Mouse (Mus musculus): Measurements from ENCODE around the gene Ergic1. TPM values are rescaled to one million over a fixed set of nuclear protein-coding genes. Genes with fewer than 3 reads are reported as not detected.

Gene Ergic1
- polyA plus RNA-seq, 1 experiment = 80.2 TPM

DNA sequence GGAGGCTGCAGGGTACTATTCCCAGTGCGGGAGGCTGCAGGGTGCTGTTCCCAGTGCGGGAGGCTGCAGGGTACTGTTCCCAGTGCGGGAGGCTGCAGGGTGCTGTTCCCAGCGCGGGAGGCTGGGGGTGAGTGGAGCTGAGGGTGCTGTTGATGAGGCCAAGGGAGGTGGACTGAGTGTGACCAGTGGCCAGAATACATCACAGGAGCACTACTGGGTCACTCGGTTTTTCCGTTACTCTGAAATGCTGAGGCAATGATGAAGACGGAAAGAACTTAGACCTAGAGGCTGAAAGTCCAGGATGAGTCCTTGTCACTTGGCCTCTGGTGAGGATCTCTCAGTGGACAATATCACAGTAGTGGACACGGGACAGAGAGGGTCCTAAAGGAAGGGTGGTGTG lies 71.9 kb downstream of the Ergic1 start:
- TF ChIP-seq POLR2A (IDR thresholded peaks at IDR 0.05; ENCODE audit: control insufficient read depth, extremely low read depth, insufficient read depth, low read length, poor library complexity) = no peak
- TF ChIP-seq CTCF (IDR thresholded peaks at IDR 0.05; ENCODE audit: borderline replicate concordance, control insufficient read depth, extremely low read depth, insufficient read depth, low read length, poor library complexity) = no peak
- Histone ChIP-seq H3K4me1 (replicated peaks; ENCODE audit: control insufficient read depth, insufficient read depth, low read length) (no peaks in the 10 kb centered on the region), H3K27me3 (ENCODE audit: control insufficient read depth, insufficient read depth, low read length) (no peaks in the 10 kb centered on the region), H3K4me3 (ENCODE audit: control insufficient read depth, insufficient read depth, low read length) (no peak overlapping the region), H3K36me3 (ENCODE audit: control insufficient read depth, insufficient read depth, low read length) (no peaks in the 10 kb centered on the region), H3K27ac (ENCODE audit: control insufficient read depth, insufficient read depth, low read length) (no peak overlapping the region)
- DNase-seq = no peak
- whole genome bisulfite sequencing = 97% methylated on average over 9 of the region's 9 CpGs

DNA sequence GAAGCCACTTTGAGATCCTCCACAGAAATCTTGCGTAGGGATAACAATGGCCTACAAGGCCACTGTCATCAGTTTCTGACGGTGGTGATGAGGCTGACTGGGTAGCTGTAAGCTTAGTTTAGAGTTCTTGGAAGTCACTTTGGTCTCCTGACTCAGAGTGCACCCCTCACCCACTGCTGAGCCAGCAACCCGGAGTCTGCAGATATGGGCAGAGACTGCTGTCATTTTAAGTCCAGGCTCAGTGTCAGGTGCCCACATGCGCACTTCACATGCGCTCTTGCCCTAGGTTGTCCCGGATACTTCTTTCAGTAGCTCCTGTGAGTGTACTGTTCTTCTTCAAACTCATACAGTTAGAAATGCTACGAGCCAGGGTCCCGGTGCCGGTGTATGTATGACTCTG lies 72.6 kb downstream of the Ergic1 start:
- no peak overlapping the region for H3K27ac ChIP-seq (ENCODE audit: control insufficient read depth, insufficient read depth, low read length)
- TF ChIP-seq POLR2A (IDR thresholded peaks at IDR 0.05; ENCODE audit: control insufficient read depth, extremely low read depth, insufficient read depth, low read length, poor library complexity) = no peak
- TF ChIP-seq CTCF (IDR thresholded peaks at IDR 0.05; ENCODE audit: borderline replicate concordance, control insufficient read depth, extremely low read depth, insufficient read depth, low read length, poor library complexity) = no peak
- H3K4me3 ChIP-seq (ENCODE audit: control insufficient read depth, insufficient read depth, low read length) = no peak overlapping the region
- no peaks in the 10 kb centered on the region for H3K36me3 ChIP-seq (ENCODE audit: control insufficient read depth, insufficient read depth, low read length)
- no peaks in the 10 kb centered on the region for H3K27me3 ChIP-seq (ENCODE audit: control insufficient read depth, insufficient read depth, low read length)
- no peak for DNase-seq
- H3K4me1 ChIP-seq (replicated peaks; ENCODE audit: control insufficient read depth, insufficient read depth, low read length) = no peaks in the 10 kb centered on the region
- WGBS = 96% methylated on average over 9 of the region's 9 CpGs

DNA sequence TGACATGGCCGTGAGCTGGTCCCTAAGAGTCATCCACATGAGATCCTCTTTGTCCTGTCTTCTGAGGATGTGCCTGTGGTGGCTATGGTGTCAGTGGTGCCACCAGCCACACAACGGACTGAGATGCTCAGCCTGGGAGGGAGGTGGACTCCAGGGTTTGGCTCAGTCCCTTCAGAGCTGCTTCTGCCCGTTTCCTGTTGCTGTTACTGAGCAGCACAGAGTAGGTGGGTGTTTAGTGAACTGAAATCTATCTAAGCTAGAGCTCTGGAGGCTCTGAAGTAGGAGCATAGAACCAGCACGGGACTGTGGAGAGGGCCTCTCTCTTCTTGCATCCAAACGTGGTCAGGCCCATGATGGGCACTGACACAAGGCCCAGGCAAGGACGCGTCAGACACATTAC lies 73.2 kb downstream of the Ergic1 start:
- 96% methylated on average over 7 of the region's 7 CpGs for WGBS
- Histone ChIP-seq H3K27ac (ENCODE audit: control insufficient read depth, insufficient read depth, low read length) (no peak overlapping the region), H3K4me1 (replicated peaks; ENCODE audit: control insufficient read depth, insufficient read depth, low read length) (no peaks in the 10 kb centered on the region), H3K4me3 (ENCODE audit: control insufficient read depth, insufficient read depth, low read length) (no peak overlapping the region), H3K27me3 (ENCODE audit: control insufficient read depth, insufficient read depth, low read length) (no peaks in the 10 kb centered on the region), H3K36me3 (ENCODE audit: control insufficient read depth, insufficient read depth, low read length) (no peaks in the 10 kb centered on the region)
- no peak for DNase-seq
- TF ChIP-seq POLR2A (IDR thresholded peaks at IDR 0.05; ENCODE audit: control insufficient read depth, extremely low read depth, insufficient read depth, low read length, poor library complexity) (no peak), CTCF (IDR thresholded peaks at IDR 0.05; ENCODE audit: borderline replicate concordance, control insufficient read depth, extremely low read depth, insufficient read depth, low read length, poor library complexity) (no peak)

DNA sequence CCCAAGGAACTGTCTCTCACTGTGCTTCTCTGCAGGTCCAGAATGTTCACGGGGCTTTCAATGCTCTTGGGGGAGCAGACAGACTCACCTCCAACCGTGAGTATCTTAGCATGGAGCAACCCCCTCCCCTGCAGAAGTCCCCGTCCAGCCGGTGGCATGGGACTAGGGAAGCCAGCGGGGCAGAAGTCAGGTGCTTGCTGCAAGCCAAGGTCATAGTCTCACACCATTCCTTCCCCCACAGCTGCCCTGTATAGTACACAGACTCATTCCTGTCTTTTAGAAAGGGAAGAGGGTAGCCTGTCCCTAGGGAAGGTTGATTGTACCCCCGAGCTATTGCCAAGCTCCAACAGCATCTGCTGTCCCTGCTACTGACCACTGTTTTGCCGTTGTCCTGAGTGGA lies 74.7 kb downstream of the Ergic1 start:
- Histone ChIP-seq H3K36me3 (ENCODE audit: control insufficient read depth, insufficient read depth, low read length) (no peaks in the 10 kb centered on the region), H3K4me3 (ENCODE audit: control insufficient read depth, insufficient read depth, low read length) (no peak overlapping the region), H3K27me3 (ENCODE audit: control insufficient read depth, insufficient read depth, low read length) (no peaks in the 10 kb centered on the region), H3K4me1 (replicated peaks; ENCODE audit: control insufficient read depth, insufficient read depth, low read length) (no peaks in the 10 kb centered on the region), H3K27ac (ENCODE audit: control insufficient read depth, insufficient read depth, low read length) (no peak overlapping the region)
- 95% methylated on average over 7 of the region's 7 CpGs for WGBS
- TF ChIP-seq POLR2A (IDR thresholded peaks at IDR 0.05; ENCODE audit: control insufficient read depth, extremely low read depth, insufficient read depth, low read length, poor library complexity) (no peak), CTCF (IDR thresholded peaks at IDR 0.05; ENCODE audit: borderline replicate concordance, control insufficient read depth, extremely low read depth, insufficient read depth, low read length, poor library complexity) (no peak)
- DNase-seq = no peak

DNA sequence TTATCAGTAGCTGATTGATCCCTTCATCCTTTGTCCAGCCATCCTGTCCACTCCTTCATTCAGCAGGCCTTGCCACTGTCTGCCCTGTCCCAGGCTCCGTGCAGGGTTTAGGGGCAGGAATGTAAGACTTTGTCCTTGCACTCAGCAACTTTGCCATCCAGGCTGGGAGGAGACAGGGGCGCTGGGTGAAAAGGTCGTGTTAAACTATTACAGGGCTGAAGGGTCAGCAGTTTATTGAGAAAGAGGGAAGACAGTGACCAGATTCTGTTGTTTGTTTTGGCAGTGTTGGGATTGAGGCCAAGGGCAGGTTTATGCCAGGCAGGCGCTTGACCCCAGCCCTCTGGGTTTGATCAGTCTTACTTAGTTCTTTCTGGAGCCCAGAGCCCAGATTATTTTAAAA lies 76.6 kb downstream of the Ergic1 start:
- no peak for TF ChIP-seq CTCF (IDR thresholded peaks at IDR 0.05; ENCODE audit: borderline replicate concordance, control insufficient read depth, extremely low read depth, insufficient read depth, low read length, poor library complexity)
- TF ChIP-seq POLR2A (IDR thresholded peaks at IDR 0.05; ENCODE audit: control insufficient read depth, extremely low read depth, insufficient read depth, low read length, poor library complexity) = no peak
- WGBS = 97% methylated on average over 4 of the region's 4 CpGs
- no peaks in the 10 kb centered on the region for H3K4me1 ChIP-seq (replicated peaks; ENCODE audit: control insufficient read depth, insufficient read depth, low read length)
- H3K27ac ChIP-seq (ENCODE audit: control insufficient read depth, insufficient read depth, low read length) = no peak overlapping the region
- no peak for DNase-seq
- H3K27me3 ChIP-seq (ENCODE audit: control insufficient read depth, insufficient read depth, low read length) = no peaks in the 10 kb centered on the region
- no peaks in the 10 kb centered on the region for H3K36me3 ChIP-seq (ENCODE audit: control insufficient read depth, insufficient read depth, low read length)
- no peak overlapping the region for H3K4me3 ChIP-seq (ENCODE audit: control insufficient read depth, insufficient read depth, low read length)

DNA sequence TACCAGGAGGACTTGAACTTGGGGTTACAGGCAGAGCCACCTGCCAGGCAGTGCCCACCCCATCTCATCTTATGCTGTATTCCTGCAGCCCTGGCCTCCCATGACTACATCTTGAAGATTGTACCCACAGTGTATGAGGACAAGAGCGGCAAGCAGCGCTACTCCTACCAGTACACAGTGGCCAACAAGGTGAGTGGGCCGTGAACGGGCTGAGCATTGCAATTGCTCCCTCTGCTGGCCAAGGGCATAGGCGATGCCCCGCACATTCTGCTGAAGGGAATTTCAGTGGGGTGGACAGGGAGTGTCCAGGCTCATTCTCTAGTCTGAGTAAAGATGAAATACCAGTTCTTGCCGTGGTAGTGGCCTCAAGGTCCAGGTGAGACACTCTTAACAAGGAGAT lies 77.4 kb downstream of the Ergic1 start:
- Histone ChIP-seq H3K4me1 (replicated peaks; ENCODE audit: control insufficient read depth, insufficient read depth, low read length) (no peaks in the 10 kb centered on the region), H3K4me3 (ENCODE audit: control insufficient read depth, insufficient read depth, low read length) (no peak overlapping the region), H3K27ac (ENCODE audit: control insufficient read depth, insufficient read depth, low read length) (no peak overlapping the region), H3K27me3 (ENCODE audit: control insufficient read depth, insufficient read depth, low read length) (no peaks in the 10 kb centered on the region), H3K36me3 (ENCODE audit: control insufficient read depth, insufficient read depth, low read length) (no peaks in the 10 kb centered on the region; the same call in 1 of the 2 replicates)
- WGBS = 24% methylated on average over 7 of the region's 7 CpGs
- DNase-seq = peak; percentile 69
- no peak for TF ChIP-seq POLR2A (IDR thresholded peaks at IDR 0.05; ENCODE audit: control insufficient read depth, extremely low read depth, insufficient read depth, low read length, poor library complexity)
- TF ChIP-seq CTCF (IDR thresholded peaks at IDR 0.05; ENCODE audit: borderline replicate concordance, control insufficient read depth, extremely low read depth, insufficient read depth, low read length, poor library complexity) = peak; percentile 94

DNA sequence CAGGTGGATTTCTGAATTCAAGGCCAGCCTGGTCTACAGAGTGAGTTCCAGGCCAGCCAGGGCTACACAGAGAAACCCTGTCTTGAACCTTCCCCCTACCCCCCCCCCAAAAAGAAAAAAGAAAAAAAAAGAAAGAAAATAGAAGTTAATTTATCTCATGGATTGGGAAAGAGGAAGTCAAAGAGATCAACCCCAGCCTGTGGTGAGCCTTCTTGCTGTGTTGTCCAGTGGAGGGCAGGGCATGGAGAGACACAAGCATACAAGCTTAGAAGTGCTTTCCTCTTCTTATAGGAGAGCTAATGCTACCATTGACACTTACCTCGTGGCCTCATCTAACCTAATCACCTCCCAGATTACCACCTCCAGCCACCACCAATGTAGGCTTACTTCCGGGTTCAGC lies 78.5 kb downstream of the Ergic1 start:
- Histone ChIP-seq H3K4me3 (ENCODE audit: control insufficient read depth, insufficient read depth, low read length) (no peak overlapping the region), H3K27ac (ENCODE audit: control insufficient read depth, insufficient read depth, low read length) (no peak overlapping the region), H3K4me1 (replicated peaks; ENCODE audit: control insufficient read depth, insufficient read depth, low read length) (no peaks in the 10 kb centered on the region), H3K27me3 (ENCODE audit: control insufficient read depth, insufficient read depth, low read length) (no peaks in the 10 kb centered on the region), H3K36me3 (ENCODE audit: control insufficient read depth, insufficient read depth, low read length) (no peaks in the 10 kb centered on the region; the same call in 1 of the 2 replicates)
- 82% methylated on average over 2 of the region's 2 CpGs for WGBS
- TF ChIP-seq CTCF (IDR thresholded peaks at IDR 0.05; ENCODE audit: borderline replicate concordance, control insufficient read depth, extremely low read depth, insufficient read depth, low read length, poor library complexity) = no peak
- DNase-seq = no peak

All from thymus, adult 2 months (tissue).